Mouse (Mus musculus): ENCODE results near the gene Frat1.
"Not testable (repeated sequence)": the region's sequence is repeated elsewhere in the genome, so short reads cannot be mapped to it uniquely, and the experiment has no call there.

DNA sequence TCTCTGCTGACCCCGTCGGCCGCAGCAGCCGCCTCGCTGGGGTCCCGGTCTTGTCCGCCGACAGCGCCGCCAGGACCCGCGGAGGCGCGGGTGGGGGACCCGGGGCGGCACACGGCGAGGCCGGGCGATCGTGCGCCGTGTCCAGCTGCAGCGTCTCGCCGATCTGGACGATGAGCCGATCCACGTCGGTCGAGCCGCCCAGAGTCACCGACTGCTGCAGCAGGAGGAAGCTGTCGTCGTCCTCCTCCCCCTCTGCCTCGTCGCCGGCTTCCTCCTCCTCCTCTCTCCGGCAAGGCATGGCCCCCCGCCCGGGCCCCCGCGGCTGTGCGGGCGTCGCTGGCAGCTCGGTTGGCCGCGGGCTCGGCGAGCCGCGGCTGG, 17.8 kb downstream of the Frat1 start:
- not testable (repeated sequence) for TF ChIP-seq CTCF (IDR thresholded peaks at IDR 0.05; ENCODE audit: low read depth, low read length); POLR2A (IDR thresholded peaks at IDR 0.05; ENCODE audit: borderline replicate concordance, low read depth, low read length)

Measured in bone marrow macrophage, adult 2 months (primary cell).